In genomic region chr17:65146376-65146775, GRCm38 (mm10) we compare ENCODE assay signal across 10 mouse cellular contexts.
DNase-seq lines count a peak whose midpoint lies in the region; ATAC-seq and TF ChIP-seq lines count a peak whose summit lies in the region.
"Had no signal": no experiment of that assay in that cellular context is flagged by ENCODE, and none has a peak within 500 bp of the region (broad histone marks: within the 10 kb centered on the region; RNA-seq: fewer than 3 reads in every experiment).

No protein-coding gene starts in this region.

- no peaks in the 10 kb centered on the region for H3K36me3 ChIP-seq in neural tube, embryonic 14.5 days (ENCODE audit: control insufficient read depth, insufficient read depth, low read length)
- no peaks in the 10 kb centered on the region for H3K36me3 ChIP-seq in kidney, adult 2 months (ENCODE audit: control insufficient read depth, insufficient read depth, low read length)
- H3K36me3 ChIP-seq: embryonic facial prominence, embryonic 13.5 days had no signal

- TF ChIP-seq POLR2A in kidney, adult 2 months (IDR thresholded peaks at IDR 0.05; ENCODE audit: low read depth, low read length), result no peak

- 73% methylated on average over 2 of the region's 2 CpGs for WGBS in neural tube, embryonic 14.5 days
- 59% methylated on average over 2 of the region's 2 CpGs for WGBS in kidney, adult 2 months

- H3K27me3 ChIP-seq in neural tube, embryonic 14.5 days (ENCODE audit: control insufficient read depth, insufficient read depth, low read length), result no peaks in the 10 kb centered on the region
- no peaks in the 10 kb centered on the region for H3K27me3 ChIP-seq in kidney, adult 2 months (replicated peaks; ENCODE audit: control insufficient read depth, insufficient read depth, low read length)
- H3K27me3 ChIP-seq: embryonic facial prominence, embryonic 13.5 days had no signal

- H3K4me1 ChIP-seq in neural tube, embryonic 14.5 days (ENCODE audit: control insufficient read depth, insufficient read depth, low read length), result no peaks in the 10 kb centered on the region
- no peaks in the 10 kb centered on the region for H3K4me1 ChIP-seq in kidney, adult 2 months (ENCODE audit: control insufficient read depth, insufficient read depth, low read length)
- H3K4me1 ChIP-seq: embryonic facial prominence, embryonic 13.5 days had no signal

- no peak for ATAC-seq in neural tube, embryonic 14.5 days (ENCODE audit: low read depth)

- no peak overlapping the region for H3K4me3 ChIP-seq in neural tube, embryonic 14.5 days (ENCODE audit: low read depth, low read length)
- no peak overlapping the region for H3K4me3 ChIP-seq in kidney, adult 2 months (ENCODE audit: insufficient read depth, low read depth, low read length)
- H3K4me3 ChIP-seq: embryonic facial prominence, embryonic 13.5 days had no signal

- no peak for TF ChIP-seq CTCF in kidney, adult 2 months (conservative IDR thresholded peaks at IDR 0.05; ENCODE audit: insufficient read depth, insufficient read length, low read depth, low read length)

- no peak overlapping the region for H3K9ac ChIP-seq in neural tube, embryonic 14.5 days (replicated peaks; ENCODE audit: low read depth, low read length)
- H3K9ac ChIP-seq: embryonic facial prominence, embryonic 13.5 days had no signal

- peak; percentile 13 for DNase-seq in adrenal gland, adult 2 months
- DNase-seq in adrenal gland, postnatal 4 days (ENCODE audit: low spot score in 2 of 2), result no peak
- no peak for DNase-seq in neural tube, embryonic 10.5 days (ENCODE audit: extremely low spot score, low spot score)
- peak; percentile 57 to 68 for DNase-seq in layer of hippocampus, postnatal 10 days (ENCODE audit: low spot score in 2 of 2)
- DNase-seq in kidney, postnatal 4 days, result no peak
- DNase-seq in kidney, adult 2 months, result no peak
- DNase-seq in thymus, postnatal 36 days, result no peak
- DNase-seq: kidney, postnatal 10 days had no signal

- no peaks in the 10 kb centered on the region; the same call in 1 of the 2 replicates for H3K9me3 ChIP-seq in neural tube, embryonic 14.5 days (ENCODE audit: control insufficient read depth, low read length)
- H3K9me3 ChIP-seq: embryonic facial prominence, embryonic 13.5 days had no signal

- H3K4me2 ChIP-seq in neural tube, embryonic 14.5 days (ENCODE audit: low read depth, low read length), result no peak overlapping the region
- H3K4me2 ChIP-seq: embryonic facial prominence, embryonic 13.5 days had no signal

- H3K27ac ChIP-seq in neural tube, embryonic 14.5 days (ENCODE audit: low read depth, low read length), result 0 out of 2 replicates have a peak overlapping the region, but pooled peaks have one; percentile 2
- H3K27ac ChIP-seq in kidney, adult 2 months (ENCODE audit: insufficient read depth, low read depth, low read length), result no peak overlapping the region
- H3K27ac ChIP-seq: embryonic facial prominence, embryonic 13.5 days had no signal

Comparison
In these comparisons a context has a peak if more than half of its experiments do, and no peak if none do; other contexts are left out.
1. DNase-seq: peak in adrenal gland, adult 2 months (single experiment) and layer of hippocampus, postnatal 10 days (2 of 2); none in adrenal gland, postnatal 4 days (0 of 2), neural tube, embryonic 10.5 days (single experiment), kidney, postnatal 4 days (0 of 2), kidney, adult 2 months (single experiment) and thymus, postnatal 36 days (0 of 2).